Mouse (Mus musculus): ENCODE data around the gene Bod1l.

DNA sequence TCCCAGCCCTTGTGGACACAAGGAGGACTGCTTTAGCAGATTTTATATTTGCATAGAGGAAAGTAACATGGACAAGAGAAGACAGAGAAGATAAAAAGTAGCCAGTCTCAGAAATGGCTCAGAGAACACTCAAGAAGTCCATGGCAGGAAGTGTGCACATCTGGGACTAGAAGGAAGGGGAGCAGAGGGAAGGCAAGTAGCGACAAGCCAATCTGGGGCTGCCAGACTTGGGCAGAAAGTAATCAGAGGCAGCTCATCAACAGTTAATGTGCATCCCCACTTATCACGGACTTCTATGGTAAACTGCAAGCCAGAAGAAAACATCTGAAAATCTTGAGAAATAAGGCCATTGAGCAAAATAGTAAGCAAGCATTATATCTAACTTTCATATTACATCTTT lies 39.5 kb downstream of the Bod1l start:
- TF ChIP-seq POLR2A (IDR thresholded peaks at IDR 0.05; ENCODE audit: insufficient read depth, low read depth, low read length) (no peak), CTCF (IDR thresholded peaks at IDR 0.05; ENCODE audit: insufficient read depth, low read depth, low read length) (no peak)
